Mouse (Mus musculus): ENCODE data around the gene Cpeb3.
A peak's percentile ranks its signal among the peaks of the same experiment; 100 is the strongest.
"Not testable (repeated sequence)": the region's sequence is repeated elsewhere in the genome, so short reads cannot be mapped to it uniquely, and the experiment has no call there.

Cpeb3 gene

DNA sequence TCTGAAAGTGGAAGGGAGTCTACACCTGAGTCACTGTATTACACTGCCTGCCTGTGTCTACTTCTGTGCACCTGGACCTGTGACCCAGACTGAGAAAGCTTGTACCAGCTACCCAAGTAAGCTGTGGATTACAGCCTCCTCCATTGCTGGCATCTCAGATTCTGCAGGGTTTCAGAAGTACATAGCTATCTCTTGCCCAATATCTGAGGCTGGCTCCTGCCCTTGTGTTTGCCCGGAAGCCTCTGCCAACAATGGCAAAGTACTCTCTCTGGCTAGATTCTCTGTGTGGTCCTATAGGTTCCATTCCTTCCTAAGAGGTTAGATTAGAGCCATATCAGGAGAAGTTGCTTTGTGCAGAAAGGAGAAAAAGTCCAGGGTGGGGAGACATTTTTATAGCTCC lies 129.8 kb downstream of the Cpeb3 start:
- DNase-seq, result no peak

GRCm38 (mm10) chr19:37078064-37078463 lies 130.3 kb downstream of the Cpeb3 start:
- no peak for DNase-seq

- not testable (repeated sequence) for DNase-seq
Observed at GRCm38 (mm10) chr19:37077258-37077657, 131.1 kb downstream of the Cpeb3 start.

GRCm38 (mm10) chr19:37076646-37077045 lies 131.8 kb downstream of the Cpeb3 start:
- DNase-seq, result no peak

GRCm38 (mm10) chr19:37076116-37076515 lies 132.3 kb downstream of the Cpeb3 start:
- no peak for DNase-seq

GRCm38 (mm10) chr19:37075690-37076089 lies 132.7 kb downstream of the Cpeb3 start:
- no peak for DNase-seq

DNA sequence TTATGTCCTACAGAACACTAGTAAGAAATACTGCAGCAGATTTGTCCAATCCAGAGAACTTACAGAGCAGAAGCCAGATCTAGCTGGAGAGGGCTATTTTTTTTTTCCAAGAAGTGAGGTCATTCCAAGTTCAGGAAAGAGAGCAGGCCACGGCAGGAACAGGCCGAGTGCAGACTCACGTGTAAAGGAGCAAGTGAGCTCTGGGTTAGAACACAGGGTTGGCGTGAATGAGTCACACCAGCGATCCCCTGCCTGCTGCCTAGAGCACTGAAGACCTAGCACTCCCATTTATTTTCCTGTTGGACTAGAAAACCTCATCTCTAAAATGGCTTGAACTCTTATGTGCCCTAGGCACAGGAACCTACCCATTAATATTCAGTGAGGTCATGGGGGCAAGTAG lies 133.7 kb downstream of the Cpeb3 start:
- no peak for DNase-seq

DNA sequence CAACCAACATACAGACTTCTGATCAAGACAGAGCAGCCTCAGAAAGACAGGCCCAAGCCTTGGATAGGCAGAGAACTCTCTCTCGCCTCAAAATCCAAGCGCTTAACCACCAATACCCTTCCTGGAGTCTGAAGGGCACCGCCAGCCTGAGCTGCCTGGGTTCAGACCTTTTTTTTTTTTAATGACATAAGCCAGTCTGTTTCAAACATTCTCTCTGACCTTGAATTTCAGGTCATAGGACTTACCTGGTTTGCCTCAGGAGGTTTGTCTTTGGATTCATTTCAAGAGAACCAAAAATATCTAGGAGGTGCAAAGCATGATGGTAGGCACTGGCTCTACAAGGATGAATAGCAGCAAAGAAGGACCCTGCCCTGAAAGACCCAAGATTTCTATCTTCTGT lies 134.1 kb downstream of the Cpeb3 start:
- DNase-seq, result no peak

- no peak for DNase-seq
Observed at GRCm38 (mm10) chr19:37072871-37073629, 135.4 kb downstream of the Cpeb3 start.

GRCm38 (mm10) chr19:37069243-37069642 lies 139.2 kb downstream of the Cpeb3 start:
- no peak for DNase-seq

DNA sequence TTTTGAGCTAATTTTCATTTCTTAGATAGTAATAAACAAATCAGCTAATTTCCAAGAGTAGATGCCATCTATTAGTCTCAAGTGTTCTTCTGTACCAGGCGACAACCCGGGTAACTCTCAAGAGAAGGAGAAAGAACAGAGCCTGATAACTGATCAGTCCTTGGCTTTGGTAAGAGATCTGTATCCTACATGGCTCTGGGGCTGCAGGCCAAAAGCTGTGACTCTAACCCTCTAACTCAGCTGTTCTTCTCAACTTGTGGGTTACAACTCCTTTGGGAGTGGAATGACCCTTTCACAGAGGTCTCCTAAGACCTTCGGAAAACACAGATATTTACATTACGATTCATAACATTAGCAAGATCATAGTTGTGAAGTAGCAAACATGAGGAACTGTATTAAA lies 148.3 kb downstream of the Cpeb3 start:
- DNase-seq, result no peak

DNA sequence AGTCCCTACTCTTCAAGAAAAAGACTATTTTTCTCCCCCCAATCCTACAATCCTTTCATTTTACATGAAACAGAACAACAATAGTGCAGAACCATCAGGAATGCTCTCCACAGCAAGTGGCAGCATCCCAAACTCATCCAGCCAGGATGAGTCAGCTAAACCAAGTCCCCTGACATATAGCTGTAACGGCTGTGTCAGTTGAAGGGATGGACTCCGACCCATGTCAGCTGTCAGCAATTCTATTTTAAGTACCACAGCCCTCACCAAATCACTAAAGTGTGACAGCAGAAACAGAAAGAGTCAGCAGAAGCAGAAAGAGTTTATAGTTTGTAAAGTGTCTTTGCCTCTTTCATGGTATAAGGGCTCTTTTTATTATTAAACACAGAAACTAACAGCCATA lies 148.8 kb downstream of the Cpeb3 start:
- DNase-seq, result no peak

- no peak for DNase-seq
Observed at GRCm38 (mm10) chr19:37057161-37057905, 151.1 kb downstream of the Cpeb3 start.

GRCm38 (mm10) chr19:37055976-37056556 lies 152.3 kb downstream of the Cpeb3 start:
- DNase-seq, result no peak

DNA sequence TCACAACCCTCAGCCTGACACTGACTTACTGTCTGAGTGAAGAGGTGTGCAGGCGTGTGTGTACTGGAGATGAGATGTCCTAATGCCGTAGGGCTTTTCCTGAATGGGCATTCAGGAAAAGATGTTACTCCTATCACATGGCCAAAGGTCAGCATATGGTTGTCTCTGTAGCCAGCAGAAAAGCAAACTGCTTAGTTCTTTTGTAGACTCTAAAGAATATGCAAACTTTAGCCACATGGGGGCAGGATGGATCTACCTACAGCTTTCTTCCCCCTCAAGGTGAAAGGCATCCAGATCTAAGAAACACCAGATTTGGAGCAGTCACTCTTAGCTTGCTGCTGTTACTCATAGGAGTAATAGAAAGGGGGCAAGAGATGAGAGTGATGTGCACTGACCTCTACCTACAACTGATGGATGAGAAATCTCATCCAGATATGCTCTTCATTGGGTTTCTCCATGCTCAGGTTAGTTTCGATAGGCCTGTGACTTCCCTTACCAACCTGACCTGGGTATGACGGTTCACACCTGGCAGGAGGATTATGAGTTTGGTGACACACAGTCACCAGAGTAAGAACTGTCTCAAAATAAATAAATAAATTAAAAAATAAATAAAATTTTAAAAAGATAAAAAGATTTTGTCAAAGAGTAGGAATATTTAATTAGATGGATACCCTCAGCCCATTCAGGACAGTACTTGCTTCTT lies 157.6 kb downstream of the Cpeb3 start:
- peak; percentile 66 to 67 for DNase-seq

- DNase-seq, result no peak
Observed at GRCm38 (mm10) chr19:37048507-37048906, 159.9 kb downstream of the Cpeb3 start.

DNA sequence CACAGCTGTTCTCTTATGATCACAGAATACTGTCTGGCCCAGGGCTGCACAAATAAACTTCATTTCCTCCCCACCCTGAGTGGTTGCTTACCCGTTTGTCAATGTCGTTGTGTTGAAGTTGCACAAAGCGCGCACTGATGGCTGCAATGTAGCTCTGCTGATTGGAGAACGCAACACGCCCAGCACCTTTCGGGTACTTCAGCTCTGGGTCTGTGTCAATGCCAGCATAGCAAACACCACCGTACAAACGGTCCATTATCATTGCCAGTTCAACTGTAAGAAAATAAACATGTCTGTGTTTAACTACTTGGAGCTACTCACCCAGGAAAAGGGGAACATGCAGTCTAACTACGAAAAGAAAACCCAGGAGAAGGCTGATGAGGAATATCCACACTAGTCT lies 164.0 kb downstream of the Cpeb3 start:
- no peak for DNase-seq

GRCm38 (mm10) chr19:37040906-37041305 lies 167.5 kb downstream of the Cpeb3 start:
- no peak for DNase-seq

DNA sequence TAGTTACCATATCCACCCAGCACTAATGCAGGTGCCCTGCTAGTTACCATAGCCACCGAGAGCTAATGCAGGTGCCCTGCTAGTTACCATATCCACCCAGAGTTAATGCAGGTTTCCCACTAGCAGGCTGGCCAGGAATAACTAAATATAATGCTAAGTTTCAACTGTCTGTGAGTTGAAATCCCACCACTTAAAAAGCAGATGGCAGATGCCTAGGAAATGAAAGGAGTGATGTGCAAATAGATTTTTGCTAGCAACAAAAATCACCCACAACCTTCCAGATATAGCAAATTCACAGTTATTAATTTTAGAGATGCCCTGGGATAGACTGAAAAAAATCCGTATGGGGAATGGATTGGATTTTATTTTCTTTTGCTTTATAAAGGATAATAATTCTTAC lies 176.0 kb downstream of the Cpeb3 start:
- no peak for DNase-seq

GRCm38 (mm10) chr19:37031446-37031845 lies 177.0 kb downstream of the Cpeb3 start:
- DNase-seq, result no peak

GRCm38 (mm10) chr19:37029771-37030170 lies 178.6 kb downstream of the Cpeb3 start:
- DNase-seq, result no peak

- DNase-seq, result no peak
Observed at GRCm38 (mm10) chr19:37026408-37026807, 182.0 kb downstream of the Cpeb3 start.

GRCm38 (mm10) chr19:37025839-37026319 lies 182.5 kb downstream of the Cpeb3 start:
- no peak for DNase-seq

Measured in B cell, adult 2 months (primary cell).